Mouse (Mus musculus) midbrain, embryonic 14.5 days (tissue): ENCODE data around the gene D630045J12Rik. TPM values are rescaled to one million over a fixed set of nuclear protein-coding genes. Genes with fewer than 3 reads are reported as not detected.

Experiments used
- ATAC-seq: fragments of 200-750 bp; cut with Nextera tagmentation; 2 replicates; pipeline ENCODE4 v1.8.0; 2017; ENCODE audit warnings: moderate number of reproducible peaks, moderate library complexity; ENCODE audit not compliant: low FRiP score, low TSS enrichment
- DNase-seq: peaks from one replicate; pipeline ENCODE4 v3.0.0-alpha.2; 2015
- H3K27ac ChIP-seq: fragments of 300-500 bp; sonication (generic); replicated peaks from 2 replicates; pipeline ENCODE4 v1.5.1; 2014; ENCODE audit warnings: mild to moderate bottlenecking, low read depth, low read length, moderate library complexity
- H3K27me3 ChIP-seq: fragments of 300-500 bp; sonication (generic); 2 replicates; pipeline ENCODE4 v1.6.1; 2014; ENCODE audit warnings: low read length, control low read depth, mixed read lengths; ENCODE audit not compliant: control insufficient read depth, insufficient read depth
- H3K36me3 ChIP-seq: fragments of 300-500 bp; sonication (generic); 2 replicates; pipeline ENCODE4 v1.6.1; 2014; ENCODE audit warnings: low read length, control low read depth; ENCODE audit not compliant: control insufficient read depth, insufficient read depth
- H3K4me1 ChIP-seq: fragments of 300-500 bp; sonication (generic); 2 replicates; pipeline ENCODE4 v1.6.1; 2014; ENCODE audit warnings: mild to moderate bottlenecking, antibody characterized with exemption, low read length, control low read depth; ENCODE audit not compliant: control insufficient read depth, insufficient read depth
- H3K4me2 ChIP-seq: fragments of 300-500 bp; sonication (generic); 2 replicates; pipeline ENCODE4 v1.6.1; 2014; ENCODE audit warnings: mild to moderate bottlenecking, low read length, moderate library complexity
- H3K4me3 ChIP-seq: fragments of 300-500 bp; sonication (generic); replicated peaks from 2 replicates; pipeline ENCODE4 v1.5.1; 2014; ENCODE audit warnings: low read depth, low read length
- H3K9ac ChIP-seq: fragments of 300-500 bp; sonication (generic); replicated peaks from 2 replicates; pipeline ENCODE4 v1.6.1; 2014; ENCODE audit warnings: mild to moderate bottlenecking, low read length, moderate library complexity
- H3K9me3 ChIP-seq: fragments of 300-500 bp; sonication (generic); 2 replicates; pipeline ENCODE4 v1.6.1; 2016; ENCODE audit warnings: low read length, control low read depth, mixed read lengths; ENCODE audit not compliant: control insufficient read depth
- WGBS: fragments of 180-500 bp; shearing (Covaris S2); extraction: QIAGEN DNeasy Blood & Tissue Kit; methylation state at CpG from one replicate; pipeline ENCODE4 v1.1.7; 2014; 5-methylcytosine and 5-hydroxymethylcytosine counted together
- polyA plus RNA-seq: library from polyadenylated mRNA; unstranded; fragments of >200 nt; fragmentation: Nextera tagmentation; extraction: Ambion mirVana; gene quantifications from 2 replicates; pipeline ENCODE4 v1.2.1, GENCODE M21; 2014

D630045J12Rik gene
- 19.6 and 21.5 TPM in 2 replicates for polyA plus RNA-seq

DNA sequence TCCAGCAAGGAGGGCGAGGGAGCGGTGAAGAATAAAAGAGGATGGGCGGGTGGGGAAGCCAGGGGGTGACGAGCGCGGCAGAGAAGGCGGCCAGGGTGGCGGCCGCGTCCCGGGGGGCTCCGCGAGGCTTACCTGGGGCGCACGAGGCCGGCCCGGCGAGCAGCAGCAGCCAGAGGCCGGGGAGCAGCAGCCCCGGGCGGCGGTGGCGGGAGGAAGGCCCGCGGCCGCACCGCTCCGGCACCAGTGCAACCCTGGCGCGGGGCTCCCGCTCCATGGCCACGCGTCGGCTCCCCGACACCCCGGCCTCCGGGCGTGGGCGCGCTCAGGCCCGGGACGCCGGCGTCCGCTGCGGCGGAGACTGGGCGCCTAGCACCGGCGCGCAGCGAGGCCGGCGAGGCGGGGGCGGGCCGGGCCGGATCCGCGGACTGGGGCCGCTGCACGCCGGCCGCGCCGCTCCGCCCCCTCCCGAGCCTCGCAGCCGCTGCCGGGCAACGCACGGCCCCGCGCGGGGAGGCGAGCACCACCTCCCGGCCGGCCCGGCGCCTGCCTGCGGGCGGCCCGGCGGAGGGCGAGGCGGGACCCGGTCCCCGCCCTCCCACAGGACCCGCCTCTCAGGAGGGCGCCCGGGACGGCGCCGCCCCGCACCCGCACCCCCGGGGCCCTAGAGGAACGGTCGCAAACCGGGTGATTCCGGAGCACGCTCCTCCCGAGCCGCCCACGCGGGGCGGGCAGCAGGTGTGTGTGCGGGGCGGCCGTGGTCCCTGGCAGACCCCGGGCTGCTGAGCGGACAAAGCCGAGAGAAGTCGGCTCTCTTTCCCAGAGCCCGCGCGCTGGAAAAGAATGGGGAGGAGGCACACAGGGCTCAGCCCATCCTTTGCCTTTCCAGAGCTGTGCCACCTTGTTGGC is at the start of gene D630045J12Rik:
TSS of gene D630045J12Rik (minus strand) at position 274 of the 906 bp plus-strand sequence.
- H3K4me3 ChIP-seq: peak within 1 kb of the TSS; percentile 85
- H3K9ac ChIP-seq: peak within 1 kb of the TSS; percentile 99
- H3K27me3 ChIP-seq: no peaks in the 10 kb centered on the region
- ATAC-seq: peak; percentile 93
- DNase-seq: peak; percentile 91
- H3K4me1 ChIP-seq: peaks cover 37% of the 10 kb centered on the region
- WGBS: under 1% methylated on average over 102 of the region's 118 CpGs
- H3K27ac ChIP-seq: peak within 1 kb of the TSS; percentile 98
- H3K36me3 ChIP-seq: no peaks in the 10 kb centered on the region
- peak within 1 kb of the TSS; percentile 92 for H3K4me2 ChIP-seq
- H3K9me3 ChIP-seq: no peaks in the 10 kb centered on the region

DNA sequence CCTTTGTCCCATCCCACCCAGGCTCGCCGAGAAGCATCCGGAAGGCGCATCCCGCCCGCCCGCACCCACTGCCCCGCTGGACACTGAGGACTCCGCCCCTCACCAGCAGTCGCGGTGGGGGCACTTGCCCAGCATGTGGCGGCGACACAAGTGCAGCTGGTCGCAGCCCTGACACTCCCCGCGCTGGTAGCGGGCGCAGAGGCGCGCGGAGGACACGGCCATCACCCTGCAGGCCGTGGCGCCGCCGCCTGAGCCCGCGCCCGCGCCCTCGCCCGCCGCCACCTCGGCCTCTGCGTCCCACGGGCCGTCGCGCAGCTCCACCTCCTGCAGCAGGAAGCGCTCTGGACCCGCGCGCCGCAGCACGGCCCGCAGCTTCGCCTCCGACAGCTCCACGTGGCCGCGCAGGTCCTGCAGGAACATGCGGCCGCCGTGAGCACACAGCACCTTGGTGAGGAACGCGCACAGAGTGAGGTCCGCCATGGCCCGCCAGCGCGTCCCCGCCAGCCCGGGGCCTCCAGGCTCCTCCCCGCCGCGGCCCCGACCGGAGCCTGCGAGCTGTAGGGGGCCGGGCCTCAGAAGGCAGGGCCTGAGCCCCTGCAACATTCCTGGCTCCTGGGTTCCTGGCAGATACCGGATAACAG is 45.1 kb upstream of the D630045J12Rik start, which contains the start of gene Zc3hav1l:
TSS of gene Zc3hav1l (minus strand) at position 499 of the 641 bp plus-strand sequence.
- H3K4me2 ChIP-seq: peak within 1 kb of the TSS; percentile 76
- DNase-seq: peak; percentile 89
- peaks cover 9% of the 10 kb centered on the region; the same call in 1 of the 2 replicates for H3K4me1 ChIP-seq
- under 1% methylated on average over 68 of the region's 70 CpGs for WGBS
- no peaks in the 10 kb centered on the region for H3K27me3 ChIP-seq
- ATAC-seq: peak; percentile 92
- no peaks in the 10 kb centered on the region for H3K9me3 ChIP-seq
- H3K27ac ChIP-seq: peak within 1 kb of the TSS; percentile 96
- H3K4me3 ChIP-seq: peak within 1 kb of the TSS; percentile 78
- H3K9ac ChIP-seq: peak within 1 kb of the TSS; percentile 95
- peaks cover 19% of the 10 kb centered on the region for H3K36me3 ChIP-seq

- Histone ChIP-seq H3K27ac (peak overlapping the region; percentile 96), H3K9me3 (no peaks in the 10 kb centered on the region), H3K36me3 (peaks cover 20% of the 10 kb centered on the region), H3K9ac (peak overlapping the region; percentile 95), H3K4me1 (peaks cover 9% of the 10 kb centered on the region; the same call in 1 of the 2 replicates), H3K27me3 (no peaks in the 10 kb centered on the region), H3K4me2 (peak overlapping the region; percentile 76), H3K4me3 (peak overlapping the region; percentile 78)
- DNase-seq: peak; percentile 73
- ATAC-seq: peak; percentile 34
- under 1% methylated on average over 10 of the region's 10 CpGs for WGBS
Observed at GRCm38 (mm10) chr6:38298246-38298635, 44.4 kb upstream of the D630045J12Rik start.

GRCm38 (mm10) chr6:38297580-38298245 is 43.9 kb upstream of the D630045J12Rik start:
- WGBS: 43% methylated on average over 12 of the region's 12 CpGs
- Histone ChIP-seq H3K9me3 (no peaks in the 10 kb centered on the region), H3K9ac (peak overlapping the region; percentile 95), H3K27me3 (no peaks in the 10 kb centered on the region), H3K36me3 (peaks cover 23% of the 10 kb centered on the region), H3K4me2 (peak overlapping the region; percentile 76), H3K4me1 (peaks cover 13% of the 10 kb centered on the region; the same call in 1 of the 2 replicates), H3K4me3 (peak overlapping the region; percentile 78), H3K27ac (peak overlapping the region; percentile 96)
- ATAC-seq (no peak), DNase-seq (no peak)

GRCm38 (mm10) chr6:38293708-38294107 is 39.9 kb upstream of the D630045J12Rik start:
- H3K9me3 ChIP-seq: no peaks in the 10 kb centered on the region
- H3K4me3 ChIP-seq: no peak overlapping the region
- DNase-seq (peak; percentile 6), ATAC-seq (no peak)
- peaks cover 41% of the 10 kb centered on the region for H3K36me3 ChIP-seq
- WGBS: 41% methylated on average over 3 of the region's 3 CpGs
- peaks cover 14% of the 10 kb centered on the region; the same call in 1 of the 2 replicates for H3K4me1 ChIP-seq
- H3K27ac ChIP-seq: no peak overlapping the region
- 0 out of 2 replicates have a peak, but pooled peaks cover 3% of the 10 kb centered on the region for H3K27me3 ChIP-seq
- H3K4me2 ChIP-seq: no peak overlapping the region
- H3K9ac ChIP-seq: no peak overlapping the region

DNA sequence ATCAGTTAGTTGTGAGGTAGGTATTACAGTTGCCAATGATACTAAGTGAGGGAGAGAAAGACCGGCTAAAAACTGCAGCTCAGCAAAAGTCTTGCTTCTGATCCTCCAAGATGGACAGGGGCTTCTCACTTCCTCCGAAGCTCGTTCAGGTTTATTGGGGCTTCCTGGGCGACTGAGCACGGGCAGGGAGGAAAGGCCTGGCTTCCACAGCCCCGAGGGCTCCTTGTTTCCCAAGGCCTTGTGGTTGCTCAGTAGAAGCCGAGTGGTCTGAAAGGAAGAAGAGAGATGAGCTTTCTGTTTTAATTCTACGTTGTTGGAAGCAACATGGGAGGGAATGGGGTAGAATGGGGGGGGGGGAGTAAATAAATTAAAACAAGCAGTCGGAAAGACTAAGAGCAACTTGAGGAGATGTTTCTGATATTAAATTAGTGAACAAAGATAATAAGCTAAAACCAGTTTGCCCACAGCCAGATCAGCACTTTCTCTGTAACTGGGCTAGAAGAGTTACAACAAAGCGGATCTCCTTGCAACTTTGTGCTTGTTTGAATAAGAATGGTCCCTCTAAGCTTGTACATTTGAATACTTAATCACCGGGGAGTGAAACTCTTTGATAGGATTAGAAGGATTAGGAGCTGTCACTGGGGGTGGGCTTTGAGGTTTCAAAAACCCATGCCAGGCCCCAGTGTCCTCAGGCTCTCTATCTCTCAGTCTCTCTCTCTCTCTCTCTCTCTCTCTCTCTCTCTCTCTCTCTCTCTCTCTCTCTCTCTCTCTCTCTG is 39.2 kb upstream of the D630045J12Rik start:
- Histone ChIP-seq H3K27ac (no peak overlapping the region), H3K4me3 (no peak overlapping the region), H3K27me3 (0 out of 2 replicates have a peak, but pooled peaks cover 3% of the 10 kb centered on the region), H3K9me3 (no peaks in the 10 kb centered on the region), H3K36me3 (peaks cover 41% of the 10 kb centered on the region), H3K4me1 (peaks cover 10% of the 10 kb centered on the region; the same call in 1 of the 2 replicates), H3K9ac (no peak overlapping the region), H3K4me2 (no peak overlapping the region)
- DNase-seq: peak; percentile 69
- 13% methylated on average over 11 of the region's 11 CpGs for WGBS
- ATAC-seq: peak; percentile 57; the same call in 1 of the 2 replicates

DNA sequence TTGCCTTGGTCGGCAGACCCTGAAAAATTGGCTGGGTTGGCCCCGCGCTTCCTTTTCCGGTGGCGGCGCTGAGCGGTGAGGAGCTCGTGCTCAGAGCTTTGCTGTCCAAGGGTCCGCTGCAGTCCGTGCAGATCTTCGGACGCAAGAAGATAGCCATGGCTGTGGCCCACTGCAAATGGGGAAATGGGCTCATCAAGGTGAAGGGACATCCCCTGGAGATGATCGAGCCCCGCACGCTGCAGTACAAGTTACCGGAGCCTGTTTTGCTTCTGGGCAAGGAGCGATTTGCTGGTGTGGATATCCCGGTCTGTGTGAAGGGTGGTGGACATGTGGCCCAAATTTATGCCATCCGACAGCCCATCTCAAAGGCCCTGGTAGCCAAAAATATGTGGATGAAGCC is 30.6 kb upstream of the D630045J12Rik start:
- Histone ChIP-seq H3K9me3 (0 out of 2 replicates have a peak, but pooled peaks cover 12% of the 10 kb centered on the region), H3K9ac (no peak overlapping the region), H3K27ac (no peak overlapping the region), H3K4me3 (no peak overlapping the region), H3K4me1 (no peaks in the 10 kb centered on the region), H3K27me3 (no peaks in the 10 kb centered on the region), H3K36me3 (peaks cover 20% of the 10 kb centered on the region), H3K4me2 (no peak overlapping the region)
- ATAC-seq (no peak), DNase-seq (no peak)
- 98% methylated on average over 19 of the region's 19 CpGs for WGBS
